Mouse (Mus musculus) kidney, embryonic 14.5 days (tissue): ENCODE measurements around the gene Tmem164. TPM values are rescaled to one million over a fixed set of nuclear protein-coding genes. Genes with fewer than 3 reads are reported as not detected.

ENCODE experiments used
- ATAC-seq: fragments of 200-750 bp; cut with Nextera tagmentation; 2 replicates; pipeline ENCODE4 v1.8.0; 2017; ENCODE audit warnings: moderate number of reproducible peaks, mild to moderate bottlenecking, moderate TSS enrichment, moderate library complexity; ENCODE audit not compliant: low FRiP score, low TSS enrichment
- H3K27ac ChIP-seq: fragments of 300-500 bp; sonication (generic); 2 replicates; pipeline ENCODE4 v1.5.1; 2014; ENCODE audit warnings: low read depth, mild to moderate bottlenecking, low read length, moderate library complexity, mixed read lengths
- H3K27me3 ChIP-seq: fragments of 300-500 bp; sonication (generic); 2 replicates; pipeline ENCODE4 v1.6.1; 2014; ENCODE audit warnings: mild to moderate bottlenecking, low read length; ENCODE audit not compliant: control insufficient read depth, insufficient read depth
- H3K36me3 ChIP-seq: fragments of 300-500 bp; sonication (generic); 2 replicates; pipeline ENCODE4 v1.6.1; 2014; ENCODE audit warnings: low read length, mixed read lengths; ENCODE audit not compliant: control insufficient read depth, insufficient read depth
- H3K4me1 ChIP-seq: fragments of 300-500 bp; sonication (generic); 2 replicates; pipeline ENCODE4 v1.6.1; 2014; ENCODE audit warnings: low read length, mixed read lengths; ENCODE audit not compliant: control insufficient read depth, insufficient read depth
- H3K4me2 ChIP-seq: fragments of 300-500 bp; sonication (generic); replicated peaks from 2 replicates; pipeline ENCODE4 v1.6.1; 2014; ENCODE audit warnings: low read depth, mild to moderate bottlenecking, low read length
- H3K4me3 ChIP-seq: fragments of 300-500 bp; sonication (generic); 2 replicates; pipeline ENCODE4 v1.5.1; 2014; ENCODE audit warnings: mild to moderate bottlenecking, low read length
- H3K9ac ChIP-seq: fragments of 300-500 bp; sonication (generic); 2 replicates; pipeline ENCODE4 v1.6.1; 2014; ENCODE audit warnings: low read depth, mild to moderate bottlenecking, low read length, moderate library complexity
- H3K9me3 ChIP-seq: fragments of 300-500 bp; sonication (generic); 2 replicates; pipeline ENCODE4 v1.6.1; 2016; ENCODE audit warnings: low read length; ENCODE audit not compliant: control insufficient read depth
- WGBS: fragments of 180-500 bp; shearing (Covaris S2); extraction: QIAGEN DNeasy Blood & Tissue Kit; methylation state at CpG from one replicate; pipeline ENCODE4 v1.1.7; 2014; 5-methylcytosine and 5-hydroxymethylcytosine counted together
- polyA plus RNA-seq: library from polyadenylated mRNA; unstranded; fragments of >200 nt; fragmentation: Nextera tagmentation; extraction: Ambion mirVana; gene quantifications from 2 replicates; pipeline ENCODE4 v1.2.1, GENCODE M21; 2014

The Tmem164 gene
- polyA plus RNA-seq, 1 experiment from 2014 or later: 34.5 TPM

DNA sequence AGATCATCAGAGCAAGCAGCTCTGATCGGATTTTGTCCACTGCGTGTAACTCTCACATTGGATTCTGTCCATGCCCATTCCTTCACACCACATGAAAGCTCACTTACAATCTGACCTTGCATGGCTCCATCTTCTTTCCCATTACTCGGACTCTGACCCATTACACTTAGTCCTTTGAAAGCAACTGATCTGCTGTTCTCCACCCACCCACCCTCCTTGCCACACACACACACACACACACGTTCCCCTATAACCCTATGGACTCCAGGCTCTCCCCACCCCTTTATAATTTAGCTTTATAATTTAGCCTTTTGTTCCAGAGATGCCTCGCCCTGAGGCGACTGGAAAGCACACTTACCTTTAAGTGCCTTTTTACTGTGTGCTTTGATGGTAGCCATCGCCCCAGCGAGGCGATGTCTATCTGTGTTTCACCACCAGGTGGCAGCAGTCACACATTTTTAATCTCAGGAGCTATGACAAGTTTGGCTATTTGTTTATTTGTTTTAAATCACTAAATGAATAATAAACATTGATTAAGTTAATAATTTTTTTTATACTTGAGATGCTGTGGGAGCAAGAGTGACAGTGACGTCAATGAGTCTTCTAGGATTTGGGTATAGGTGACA lies 137.0 kb downstream of the Tmem164 start:
- Histone ChIP-seq H3K27me3 (no peaks in the 10 kb centered on the region), H3K4me3 (no peak overlapping the region), H3K9ac (no peak overlapping the region), H3K9me3 (no peaks in the 10 kb centered on the region), H3K27ac (no peak overlapping the region), H3K4me2 (no peak overlapping the region), H3K36me3 (no peaks in the 10 kb centered on the region), H3K4me1 (0 out of 2 replicates have a peak, but pooled peaks cover 3% of the 10 kb centered on the region)
- WGBS: 39% methylated on average over 10 of the region's 10 CpGs
- peak; percentile 43; the same call in 1 of the 2 replicates for ATAC-seq

DNA sequence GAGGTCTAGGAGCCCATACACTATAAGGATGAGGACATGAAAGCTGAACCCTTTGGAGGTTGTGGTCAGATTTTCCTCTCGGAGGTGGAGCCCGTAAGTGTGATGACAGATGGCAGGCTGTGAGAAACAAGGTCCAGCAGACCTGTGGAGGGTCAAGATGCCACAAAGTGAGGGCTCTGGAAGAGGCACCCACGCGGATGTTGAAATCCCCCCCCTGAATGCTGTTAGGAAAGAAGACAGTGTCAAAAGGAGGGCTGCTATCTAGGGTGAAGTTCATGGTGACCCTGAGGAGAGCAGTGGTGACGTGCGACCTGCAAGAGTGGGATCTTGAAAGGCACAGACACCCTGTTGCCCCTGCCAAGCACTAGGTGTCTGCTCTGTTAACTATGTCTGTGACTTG lies 140.0 kb downstream of the Tmem164 start:
- Histone ChIP-seq H3K4me2 (no peak overlapping the region), H3K4me3 (no peak overlapping the region), H3K4me1 (0 out of 2 replicates have a peak, but pooled peaks cover 3% of the 10 kb centered on the region), H3K9ac (no peak overlapping the region), H3K36me3 (no peaks in the 10 kb centered on the region), H3K9me3 (no peaks in the 10 kb centered on the region), H3K27ac (no peak overlapping the region), H3K27me3 (no peaks in the 10 kb centered on the region)
- ATAC-seq: no peak
- 76% methylated on average over 6 of the region's 6 CpGs for WGBS

DNA sequence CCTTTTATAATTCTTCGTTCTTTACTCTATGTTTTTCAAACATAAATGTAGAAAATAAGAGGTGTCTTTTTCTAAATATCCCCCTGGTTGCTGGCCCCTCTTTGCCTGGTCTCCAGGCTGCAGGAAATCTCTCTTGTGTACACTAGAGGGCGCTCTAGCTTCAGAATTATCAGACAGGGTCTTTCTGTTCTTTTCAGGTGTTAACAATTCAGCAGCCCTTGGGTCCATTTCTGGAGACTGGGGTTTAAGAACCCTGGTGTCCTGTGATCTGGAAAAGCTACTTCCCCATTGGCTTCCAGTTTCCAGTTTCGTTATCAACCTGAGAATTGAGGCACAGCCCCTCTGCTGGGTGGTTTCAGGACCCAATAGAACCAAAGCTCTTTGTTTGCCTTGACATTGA lies 140.6 kb downstream of the Tmem164 start:
- Histone ChIP-seq H3K9me3 (no peaks in the 10 kb centered on the region), H3K4me2 (no peak overlapping the region), H3K4me1 (peaks cover 3% of the 10 kb centered on the region; the same call in 1 of the 2 replicates), H3K9ac (no peak overlapping the region), H3K4me3 (no peak overlapping the region), H3K27me3 (no peaks in the 10 kb centered on the region; the same call in 1 of the 2 replicates), H3K27ac (no peak overlapping the region), H3K36me3 (no peaks in the 10 kb centered on the region)
- no peak for ATAC-seq
- WGBS: 35% methylated on average over 3 of the region's 3 CpGs

DNA sequence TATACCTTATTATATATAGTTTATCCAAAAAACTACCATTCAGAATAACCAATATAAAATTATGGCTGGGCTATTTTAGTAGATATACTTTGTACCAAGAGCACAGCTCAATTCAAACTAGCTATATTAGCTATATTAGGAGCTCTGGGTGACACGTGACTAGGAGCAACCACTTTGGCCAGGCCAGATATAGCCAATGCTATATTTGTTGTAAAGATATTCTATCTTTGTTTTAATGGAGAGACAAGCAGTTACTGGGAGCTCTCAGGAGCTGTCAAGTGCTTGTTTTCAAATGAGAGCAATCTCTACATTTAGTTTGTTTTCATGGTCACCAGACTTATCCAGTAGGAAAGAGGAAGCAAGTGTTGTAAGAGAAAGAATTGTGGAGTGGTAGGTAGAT lies 144.1 kb downstream of the Tmem164 start:
- 79% methylated on average over 1 of the region's 1 CpGs for WGBS
- Histone ChIP-seq H3K27me3 (no peaks in the 10 kb centered on the region; the same call in 1 of the 2 replicates), H3K4me1 (peaks cover 3% of the 10 kb centered on the region; the same call in 1 of the 2 replicates), H3K4me2 (no peak overlapping the region), H3K27ac (no peak overlapping the region), H3K4me3 (no peak overlapping the region), H3K36me3 (no peaks in the 10 kb centered on the region), H3K9ac (no peak overlapping the region), H3K9me3 (no peaks in the 10 kb centered on the region)
- no peak for ATAC-seq

DNA sequence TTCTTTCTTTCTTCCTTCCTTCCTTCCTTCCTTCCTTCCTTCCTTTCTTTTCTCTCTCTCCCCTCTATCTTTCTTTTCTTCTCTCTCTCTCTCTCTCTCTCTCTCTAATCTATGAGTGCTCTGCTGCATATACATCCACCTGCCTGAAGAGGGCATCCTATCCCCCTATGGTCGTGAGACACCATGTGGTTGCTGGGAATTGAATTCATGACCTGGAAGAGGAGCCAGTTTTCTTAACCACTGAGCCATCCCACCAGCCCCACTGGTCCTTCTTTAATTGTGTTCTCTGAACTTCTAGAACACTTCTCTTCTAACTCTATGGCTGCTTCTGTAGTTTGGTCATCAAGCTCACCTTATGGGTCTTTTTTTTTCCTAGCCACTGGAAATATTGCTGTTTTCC lies 146.4 kb downstream of the Tmem164 start:
- Histone ChIP-seq H3K27me3 (no peaks in the 10 kb centered on the region; the same call in 1 of the 2 replicates), H3K36me3 (no peaks in the 10 kb centered on the region), H3K4me1 (peaks cover 5% of the 10 kb centered on the region; the same call in 1 of the 2 replicates), H3K4me2 (no peak overlapping the region), H3K9ac (no peak overlapping the region), H3K9me3 (no peaks in the 10 kb centered on the region), H3K27ac (no peak overlapping the region), H3K4me3 (no peak overlapping the region)
- ATAC-seq: no peak
- 32% methylated on average over 1 of the region's 1 CpGs for WGBS

DNA sequence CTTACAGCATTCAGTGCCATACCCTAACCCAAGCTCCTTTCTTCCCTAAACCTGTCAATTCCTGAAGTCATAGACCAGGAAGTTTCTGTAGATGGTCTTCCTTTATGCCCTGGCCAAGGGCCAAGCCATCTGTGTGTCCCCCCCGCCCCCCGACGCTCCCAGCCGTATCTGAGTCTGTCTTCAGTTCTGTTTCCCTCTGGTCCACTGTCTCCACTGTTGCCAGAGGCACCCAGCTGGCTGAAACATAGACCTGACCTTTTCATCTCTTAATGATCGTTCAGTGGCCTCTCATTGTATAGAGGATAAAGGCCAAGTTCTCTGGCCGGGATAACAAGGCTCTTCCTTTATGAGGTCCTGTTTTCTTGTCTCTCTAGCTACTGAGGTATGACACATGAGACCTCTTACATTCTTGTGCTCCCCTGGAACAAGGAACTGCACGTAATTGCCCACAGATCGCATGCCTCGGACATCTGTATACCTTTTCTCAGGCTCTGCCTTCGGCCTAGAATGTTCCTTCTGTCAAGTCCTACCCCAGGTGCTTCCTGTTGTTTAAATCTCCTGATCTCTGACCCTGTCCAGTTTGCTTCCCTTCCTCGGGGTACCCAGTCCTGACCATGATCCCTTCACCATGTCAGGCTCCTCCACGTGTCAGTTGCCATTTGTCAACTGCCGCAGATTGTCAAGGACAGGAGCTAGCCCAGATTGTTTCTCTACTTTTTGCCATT lies 147.1 kb downstream of the Tmem164 start:
- WGBS: 58% methylated on average over 13 of the region's 13 CpGs
- ATAC-seq: no peak

DNA sequence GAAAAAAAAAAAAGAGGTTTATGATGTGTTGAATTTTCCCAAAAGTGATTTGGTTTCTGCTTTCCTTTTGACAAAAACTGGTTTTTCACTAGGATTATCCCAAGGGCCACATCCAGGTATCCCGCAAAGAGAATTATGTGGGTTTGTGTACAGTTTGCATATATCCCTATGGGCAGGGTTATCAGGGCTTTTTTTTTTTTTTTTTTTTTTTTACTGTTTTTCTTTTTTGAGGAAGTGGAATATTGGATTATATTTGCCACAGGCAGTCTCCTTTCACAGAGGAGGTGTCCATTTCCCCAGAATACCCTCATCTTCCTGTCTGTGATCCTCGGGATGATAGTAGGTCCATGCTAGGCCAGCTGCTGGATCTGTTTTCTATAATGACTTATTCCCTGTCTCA lies 148.1 kb downstream of the Tmem164 start:
- WGBS: 68% methylated on average over 2 of the region's 2 CpGs
- H3K9me3 ChIP-seq: no peaks in the 10 kb centered on the region
- no peak overlapping the region for H3K9ac ChIP-seq
- H3K4me2 ChIP-seq: no peak overlapping the region
- no peak for ATAC-seq
- no peaks in the 10 kb centered on the region; the same call in 1 of the 2 replicates for H3K27me3 ChIP-seq
- peaks cover 5% of the 10 kb centered on the region; the same call in 1 of the 2 replicates for H3K4me1 ChIP-seq
- H3K27ac ChIP-seq: no peak overlapping the region
- H3K36me3 ChIP-seq: no peaks in the 10 kb centered on the region
- no peak overlapping the region for H3K4me3 ChIP-seq

More for the DNA sequence above, 147.1 kb downstream of the Tmem164 start:
- no peaks in the 10 kb centered on the region for H3K36me3 ChIP-seq
- H3K27ac ChIP-seq: no peak overlapping the region
- no peak overlapping the region for H3K4me3 ChIP-seq
- no peaks in the 10 kb centered on the region for H3K9me3 ChIP-seq
- no peak overlapping the region for H3K4me2 ChIP-seq
- H3K9ac ChIP-seq: no peak overlapping the region
- H3K4me1 ChIP-seq: peaks cover 5% of the 10 kb centered on the region; the same call in 1 of the 2 replicates
- H3K27me3 ChIP-seq: no peaks in the 10 kb centered on the region; the same call in 1 of the 2 replicates

DNA sequence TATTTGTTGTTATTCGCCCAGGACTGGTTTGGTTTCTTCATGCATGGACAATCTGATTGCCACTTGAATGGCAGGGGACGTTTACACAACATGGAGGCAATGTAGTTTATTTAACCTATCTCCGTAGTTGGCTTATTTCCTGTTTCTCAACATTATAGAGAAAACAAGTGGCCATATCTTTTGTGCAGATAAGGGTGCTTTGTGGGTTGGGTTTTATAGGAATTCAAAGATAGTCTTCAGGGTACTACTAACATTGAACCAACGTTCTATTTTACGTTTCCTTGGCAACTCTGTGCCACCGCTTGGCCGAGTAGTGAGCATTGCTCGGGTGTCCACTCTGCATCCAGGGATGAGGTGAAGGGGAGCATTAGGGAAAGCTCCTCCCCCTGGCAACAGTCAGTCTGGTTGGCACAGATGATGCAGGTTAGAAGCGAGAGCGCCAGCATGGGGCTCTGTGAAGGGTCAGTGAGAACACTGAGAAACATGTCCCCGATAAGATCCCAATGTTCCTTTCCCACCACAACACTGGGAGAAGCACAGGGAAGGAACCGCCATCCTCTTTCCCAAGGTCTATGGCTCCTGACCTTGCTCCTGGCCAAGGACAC lies 148.8 kb downstream of the Tmem164 start:
- Histone ChIP-seq H3K4me2 (no peak overlapping the region), H3K36me3 (no peaks in the 10 kb centered on the region), H3K27me3 (peaks cover 2% of the 10 kb centered on the region; the same call in 1 of the 2 replicates), H3K4me3 (no peak overlapping the region), H3K4me1 (peaks cover 5% of the 10 kb centered on the region; the same call in 1 of the 2 replicates), H3K27ac (no peak overlapping the region), H3K9me3 (no peaks in the 10 kb centered on the region), H3K9ac (no peak overlapping the region)
- no peak for ATAC-seq
- WGBS: 77% methylated on average over 12 of the region's 12 CpGs
